Mouse (Mus musculus) liver, embryonic 14.5 days (tissue): ENCODE measurements around the gene Gm36028. TPM values are rescaled to one million over a fixed set of nuclear protein-coding genes. Genes with fewer than 3 reads are reported as not detected.

ENCODE experiments used
- ATAC-seq: fragments of 200-750 bp; cut with Nextera tagmentation; 2 replicates; pipeline ENCODE4 v1.8.0; 2017; ENCODE audit warnings: moderate number of reproducible peaks, mild to moderate bottlenecking, moderate library complexity; ENCODE audit not compliant: insufficient read depth
- DNase-seq, 3 experiments: peaks; one replicate each; pipeline ENCODE4 v3.0.0-alpha.2; 2012 to 2013; ENCODE audit warnings: low read depth in 3 of 3, low spot score in 3 of 3
- H3K27ac ChIP-seq: fragments of 300-500 bp; sonication (generic); 2 replicates; pipeline ENCODE4 v1.5.1; 2014; ENCODE audit warnings: moderate library complexity, mild to moderate bottlenecking, control low read depth, inconsistent platforms
- H3K27me3 ChIP-seq: fragments of 300-500 bp; sonication (generic); 2 replicates; pipeline ENCODE4 v1.6.1; 2014; ENCODE audit warnings: mild to moderate bottlenecking, low read length, moderate library complexity; ENCODE audit not compliant: control insufficient read depth, insufficient read depth
- H3K36me3 ChIP-seq: fragments of 300-500 bp; sonication (generic); replicated peaks from 2 replicates; pipeline ENCODE4 v1.6.1; 2014; ENCODE audit warnings: low read depth; ENCODE audit not compliant: control insufficient read depth, insufficient read depth
- H3K4me1 ChIP-seq, 2 experiments: fragments of 200-500 bp in 1 of 2; fragments of 300-500 bp in 1 of 2; sonication (generic) in 1 of 2; replicated peaks; 2 replicates each; pipeline ENCODE4 v1.6.1; 2012 to 2014; ENCODE audit warnings: antibody characterized with exemption in 1 of 2, inconsistent platforms in 1 of 2, low read length in 1 of 2; ENCODE audit not compliant: control insufficient read depth in 2 of 2, insufficient read depth in 2 of 2
- H3K4me2 ChIP-seq: fragments of 300-500 bp; sonication (generic); 2 replicates; pipeline ENCODE4 v1.6.1; 2014; ENCODE audit warnings: low read depth, mild to moderate bottlenecking, control low read depth, moderate library complexity
- H3K4me3 ChIP-seq, 2 experiments: fragments of 200-500 bp in 1 of 2; fragments of 300-500 bp in 1 of 2; sonication (generic) in 1 of 2; 2 replicates each; pipeline ENCODE4 v1.5.1; 2012 to 2014; ENCODE audit warnings: low read depth in 2 of 2, low read length in 2 of 2, mild to moderate bottlenecking in 2 of 2, control low read depth in 1 of 2, inconsistent platforms in 1 of 2, moderate library complexity in 1 of 2; ENCODE audit not compliant: insufficient read depth in 1 of 2
- H3K9ac ChIP-seq: fragments of 300-500 bp; sonication (generic); replicated peaks from 2 replicates; pipeline ENCODE4 v1.6.1; 2014; ENCODE audit warnings: mild to moderate bottlenecking, control low read depth, moderate library complexity
- H3K9me3 ChIP-seq: fragments of 300-500 bp; sonication (generic); 2 replicates; pipeline ENCODE4 v1.6.1; 2016; ENCODE audit warnings: low read length, mixed read lengths; ENCODE audit not compliant: control insufficient read depth
- CTCF ChIP-seq: IDR thresholded peaks from 2 replicates; pipeline ENCODE4 v1.5.1; 2016; ENCODE audit warnings: antibody characterized with exemption, low read depth, control low read depth
- EP300 ChIP-seq: IDR thresholded peaks from 2 replicates; pipeline ENCODE4 v1.6.1; 2016; ENCODE audit warnings: antibody characterized with exemption, low read depth
- WGBS: fragments of 180-500 bp; shearing (Covaris S2); extraction: QIAGEN DNeasy Blood & Tissue Kit; methylation state at CpG from one replicate; pipeline ENCODE4 v1.1.7; 2014; ENCODE audit not compliant: insufficient replicate concordance; 5-methylcytosine and 5-hydroxymethylcytosine counted together
- polyA plus RNA-seq, 2 experiments: library from polyadenylated mRNA; depleted of rRNA in 1 of 2; stranded (reverse) in 1 of 2; unstranded in 1 of 2; fragments of >200 nt; fragmentation: Nextera tagmentation in 1 of 2; extraction: Ambion mirVana in 1 of 2; gene quantifications; 2 replicates each; pipeline versions ENCODE4 v1.2.1 to v1.2.3; 2012 to 2014

Gene Gm36028
- polyA plus RNA-seq, 2 experiments, result 0.07 to 0.11 TPM

GRCm38 (mm10) chr16:37807269-37807668 lies 53.7 kb downstream of the Gm36028 start:
- Histone ChIP-seq H3K9me3 (no peaks in the 10 kb centered on the region), H3K4me3 (no peak overlapping the region), H3K9ac (no peak overlapping the region), H3K4me2 (no peak overlapping the region), H3K27me3 (no peaks in the 10 kb centered on the region), H3K36me3 (no peaks in the 10 kb centered on the region), H3K27ac (no peak overlapping the region), H3K4me1 (no peaks in the 10 kb centered on the region)
- ATAC-seq, result no peak
- DNase-seq, result no peak
- 69% methylated on average over 8 of the region's 8 CpGs for WGBS
- TF ChIP-seq CTCF (no peak), EP300 (no peak)

- TF ChIP-seq EP300 (no peak), CTCF (no peak)
- H3K9ac ChIP-seq, result no peak overlapping the region
- ATAC-seq (no peak), DNase-seq (no peak)
- no peaks in the 10 kb centered on the region for H3K36me3 ChIP-seq
- H3K4me1 ChIP-seq, result no peaks in the 10 kb centered on the region
- WGBS, result 60% methylated on average over 3 of the region's 3 CpGs
- no peak overlapping the region for H3K4me2 ChIP-seq
- H3K27ac ChIP-seq, result no peak overlapping the region
- H3K27me3 ChIP-seq, result no peaks in the 10 kb centered on the region
- H3K9me3 ChIP-seq, result no peaks in the 10 kb centered on the region
- no peak overlapping the region for H3K4me3 ChIP-seq
Observed at GRCm38 (mm10) chr16:37805746-37806495, 55.0 kb downstream of the Gm36028 start.

GRCm38 (mm10) chr16:37803387-37803950 lies 57.5 kb downstream of the Gm36028 start:
- DNase-seq (no peak), ATAC-seq (no peak)
- Histone ChIP-seq H3K36me3 (no peaks in the 10 kb centered on the region), H3K4me1 (no peaks in the 10 kb centered on the region), H3K9me3 (no peaks in the 10 kb centered on the region), H3K9ac (no peak overlapping the region), H3K4me3 (no peak overlapping the region), H3K27ac (no peak overlapping the region), H3K4me2 (no peak overlapping the region), H3K27me3 (no peaks in the 10 kb centered on the region)
- no peak for TF ChIP-seq CTCF
- no peak for TF ChIP-seq EP300
- 62% methylated on average over 9 of the region's 9 CpGs for WGBS

GRCm38 (mm10) chr16:37802686-37803295 lies 58.2 kb downstream of the Gm36028 start:
- Histone ChIP-seq H3K4me2 (no peak overlapping the region), H3K9ac (no peak overlapping the region), H3K27ac (no peak overlapping the region), H3K9me3 (no peaks in the 10 kb centered on the region), H3K4me1 (no peaks in the 10 kb centered on the region), H3K27me3 (no peaks in the 10 kb centered on the region), H3K4me3 (no peak overlapping the region), H3K36me3 (no peaks in the 10 kb centered on the region)
- no peak for TF ChIP-seq EP300
- no peak for TF ChIP-seq CTCF
- WGBS, result 36% methylated on average over 4 of the region's 4 CpGs
- ATAC-seq, result no peak
- DNase-seq, result no peak

- Histone ChIP-seq H3K4me2 (no peak overlapping the region), H3K27me3 (no peaks in the 10 kb centered on the region), H3K27ac (no peak overlapping the region), H3K4me1 (no peaks in the 10 kb centered on the region), H3K9ac (no peak overlapping the region), H3K36me3 (no peaks in the 10 kb centered on the region), H3K4me3 (no peak overlapping the region), H3K9me3 (no peaks in the 10 kb centered on the region)
- ATAC-seq, result no peak
- 40% methylated on average over 2 of the region's 2 CpGs for WGBS
- TF ChIP-seq CTCF (no peak), EP300 (no peak)
- no peak for DNase-seq
Observed at GRCm38 (mm10) chr16:37801097-37801496, 59.8 kb downstream of the Gm36028 start.

Other genes starting within 250 kb of the Gm36028 start
- gene Ndufb4, start 206.7 kb downstream of the Gm36028 start, polyA plus RNA-seq (2012; rRNA removed), result 23.9 and 34.3 TPM in 2 replicates
- gene Ndufb4, start 206.7 kb downstream of the Gm36028 start, polyA plus RNA-seq (2014; fragmentation: Nextera tagmentation; extraction: Ambion mirVana), result 47.2 and 52.9 TPM in 2 replicates
- 6.1 and 9.9 TPM in 2 replicates for gene Fstl1, start 84.3 kb downstream of the Gm36028 start, polyA plus RNA-seq (2012; rRNA removed)
- 15.4 and 15.8 TPM in 2 replicates for gene Fstl1, start 84.3 kb downstream of the Gm36028 start, polyA plus RNA-seq (2014; fragmentation: Nextera tagmentation; extraction: Ambion mirVana)
- 3.2 and 4.1 TPM in 2 replicates for gene Lrrc58, start 7.2 kb upstream of the Gm36028 start, polyA plus RNA-seq (2012; rRNA removed)
- gene Lrrc58, start 7.2 kb upstream of the Gm36028 start, polyA plus RNA-seq (2014; fragmentation: Nextera tagmentation; extraction: Ambion mirVana), result 8.7 and 10.0 TPM in 2 replicates
- gene Gpr156, start 55.4 kb upstream of the Gm36028 start, polyA plus RNA-seq (2012; rRNA removed), result 0.01 and 0.02 TPM in 2 replicates
- 0.04 TPM in 1 of 2 replicates, not detected in the other for gene Gpr156, start 55.4 kb upstream of the Gm36028 start, polyA plus RNA-seq (2014; fragmentation: Nextera tagmentation; extraction: Ambion mirVana)
- gene Gsk3b, start 227.9 kb upstream of the Gm36028 start, polyA plus RNA-seq (2012; rRNA removed), result 2.9 TPM in 2 replicates
- 10.3 and 10.8 TPM in 2 replicates for gene Gsk3b, start 227.9 kb upstream of the Gm36028 start, polyA plus RNA-seq (2014; fragmentation: Nextera tagmentation; extraction: Ambion mirVana)